Mouse (Mus musculus) ES-CJ7 (cell line): ENCODE data around the gene Cox6b2.
"Not testable (repeated sequence)": the region's sequence is repeated elsewhere in the genome, so short reads cannot be mapped to it uniquely, and the experiment has no call there.

ENCODE experiments used
- DNase-seq: peaks from one replicate; pipeline ENCODE4 v3.0.0; 2011; ENCODE audit warnings: low read depth, low spot score

Gene Cox6b2

DNA sequence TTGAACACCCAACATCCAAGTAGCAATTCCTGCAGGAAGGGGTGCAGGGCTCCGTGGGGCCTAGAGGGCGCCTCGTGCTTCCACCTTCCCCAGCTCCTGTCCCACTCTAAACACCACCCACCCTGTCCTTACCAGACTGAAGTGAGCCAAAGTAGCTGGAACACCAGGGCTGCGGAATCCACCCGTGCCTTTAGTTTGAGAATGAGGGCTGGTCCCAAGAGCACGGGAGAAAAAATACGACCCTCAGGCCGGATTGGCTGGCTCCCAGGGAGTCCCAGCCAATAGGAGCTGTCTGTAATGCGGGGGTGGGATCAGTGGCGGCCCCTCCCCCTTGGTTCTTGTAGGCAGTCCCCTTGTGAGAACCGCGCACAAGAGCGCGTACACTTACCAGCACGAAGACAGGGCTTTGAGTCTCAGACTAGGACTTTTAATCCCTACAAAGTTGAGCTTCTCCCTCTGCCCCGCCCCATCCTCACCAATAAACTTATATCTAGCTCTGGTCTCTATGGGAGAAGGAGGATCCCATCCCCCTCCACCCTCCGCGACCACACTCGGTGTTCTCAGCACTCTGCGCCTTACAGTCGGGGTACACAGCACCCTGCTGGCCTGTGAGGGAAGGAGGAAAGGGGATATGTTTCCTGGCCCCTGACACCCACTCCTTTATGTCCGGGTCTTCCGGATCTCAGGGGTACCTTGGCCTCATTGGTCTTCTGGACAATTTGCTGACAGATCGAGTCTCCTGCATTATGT is at the start of gene Cox6b2:
Gene Cox6b2, minus strand, starts transcription at position 274 of the 750 bp plus-strand sequence.
- DNase-seq = peak; percentile 97

DNA sequence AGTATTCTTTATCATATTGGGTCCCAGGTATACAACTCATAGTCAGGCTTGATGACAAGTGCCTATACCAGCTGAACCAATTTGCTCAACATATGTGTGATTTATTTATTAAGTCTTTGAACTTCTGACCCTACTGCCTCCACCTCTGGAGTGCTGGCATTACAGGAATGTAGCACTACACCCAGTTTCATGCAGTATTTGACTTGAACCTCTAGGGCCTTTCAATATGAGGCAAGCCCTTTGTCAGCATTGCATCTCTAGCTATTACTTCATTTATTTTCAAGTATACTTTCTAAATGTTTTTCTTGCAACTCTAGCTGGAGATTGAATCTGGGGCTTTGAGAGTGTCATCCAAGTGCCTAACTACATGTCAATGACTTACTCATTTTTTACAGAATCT is 49.4 kb upstream of the Cox6b2 start:
- no peak for DNase-seq

DNA sequence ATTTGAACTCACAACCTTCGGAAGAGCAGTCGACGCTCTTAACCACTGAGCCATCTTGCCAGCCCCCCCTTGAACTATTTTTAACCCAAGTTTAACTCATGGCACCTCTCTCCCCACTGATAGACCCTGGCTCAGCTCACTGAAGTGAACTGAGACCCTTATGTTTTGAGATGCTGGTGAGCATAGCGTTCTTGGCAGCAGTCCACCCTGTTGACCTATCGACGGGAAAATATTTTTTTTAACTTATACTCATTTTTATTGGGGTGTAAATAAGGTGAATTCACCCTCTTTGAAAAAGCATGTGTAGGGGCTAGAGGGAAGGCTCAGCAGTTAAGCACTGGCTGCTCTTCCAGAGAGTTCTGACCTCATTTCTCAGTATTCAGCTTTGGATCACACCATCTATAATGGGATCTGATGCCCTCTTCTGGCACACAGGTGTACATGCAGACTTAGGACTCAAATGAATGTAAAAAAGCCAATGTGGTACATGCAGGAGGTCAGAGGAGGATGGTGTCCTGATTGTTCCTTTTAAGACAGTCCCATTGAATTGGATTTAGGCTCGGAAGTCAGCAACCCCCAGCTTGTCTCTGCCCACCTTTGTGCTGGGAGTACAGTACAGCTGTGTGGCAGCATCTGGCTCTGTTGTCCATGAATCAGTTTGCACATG is 43.0 kb upstream of the Cox6b2 start:
- peak; percentile 82 for DNase-seq

DNA sequence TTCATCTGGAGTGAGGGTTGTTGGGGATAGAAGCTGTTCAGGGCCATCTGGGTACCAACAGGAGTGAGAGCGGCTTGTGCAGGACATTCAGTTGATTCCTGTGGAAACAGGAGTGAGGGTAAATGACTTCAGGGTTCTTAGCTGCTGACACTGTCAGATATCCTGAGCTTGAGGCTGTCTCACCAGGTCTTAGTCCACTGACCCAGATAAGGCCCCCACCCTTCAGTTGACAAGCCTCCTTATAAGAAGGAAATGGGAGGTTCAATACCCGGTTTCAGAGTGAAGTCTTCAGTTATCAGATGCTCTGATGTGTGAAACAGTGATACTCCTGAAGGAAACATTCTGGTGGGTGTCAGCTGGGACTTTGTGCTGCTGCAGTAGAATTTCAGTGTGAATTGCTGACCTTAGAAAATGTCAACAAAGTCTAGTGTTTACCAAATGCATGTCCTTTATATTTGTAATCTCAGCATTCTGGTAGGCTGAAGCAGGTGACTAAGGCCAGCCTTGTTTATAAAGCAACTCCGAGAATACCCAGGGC is 41.8 kb upstream of the Cox6b2 start:
- DNase-seq = no peak

DNA sequence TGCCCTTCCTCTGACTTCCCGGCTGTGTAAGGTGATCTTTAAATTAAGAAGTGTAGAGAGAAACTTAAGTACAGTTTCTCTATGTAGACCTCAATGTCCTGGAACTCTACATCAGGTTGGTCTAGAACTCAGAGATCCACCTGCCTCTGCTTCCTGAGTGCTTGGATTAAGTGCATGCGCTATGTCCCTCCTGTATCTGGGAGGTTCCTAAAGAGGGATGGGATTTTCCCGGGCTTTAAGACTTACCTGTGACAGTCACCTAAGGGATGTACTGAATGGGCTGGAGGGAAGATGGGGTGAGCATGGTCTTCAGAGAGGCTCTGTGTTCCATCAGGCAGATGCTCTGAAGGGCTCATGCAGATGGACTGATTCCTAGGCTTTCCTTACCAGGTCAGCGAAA is 40.8 kb upstream of the Cox6b2 start:
- DNase-seq = no peak

DNA sequence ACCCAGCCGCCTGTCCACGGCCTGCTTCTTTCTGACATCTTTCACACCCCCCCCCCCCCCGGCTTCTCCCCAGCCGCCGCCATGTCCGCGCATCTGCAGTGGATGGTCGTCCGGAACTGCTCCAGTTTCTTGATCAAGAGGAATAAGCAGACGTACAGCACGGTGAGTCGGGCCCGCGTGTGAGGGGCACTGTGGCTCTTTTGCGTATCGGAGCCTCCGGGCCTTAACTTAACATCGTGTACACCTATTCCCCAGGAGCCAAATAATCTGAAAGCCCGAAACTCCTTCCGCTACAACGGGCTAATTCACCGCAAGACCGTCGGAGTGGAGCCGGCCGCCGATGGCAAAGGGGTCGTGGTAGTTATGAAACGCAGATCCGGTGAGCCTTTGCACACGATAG is 40.4 kb upstream of the Cox6b2 start:
- DNase-seq = not testable (repeated sequence)

DNA sequence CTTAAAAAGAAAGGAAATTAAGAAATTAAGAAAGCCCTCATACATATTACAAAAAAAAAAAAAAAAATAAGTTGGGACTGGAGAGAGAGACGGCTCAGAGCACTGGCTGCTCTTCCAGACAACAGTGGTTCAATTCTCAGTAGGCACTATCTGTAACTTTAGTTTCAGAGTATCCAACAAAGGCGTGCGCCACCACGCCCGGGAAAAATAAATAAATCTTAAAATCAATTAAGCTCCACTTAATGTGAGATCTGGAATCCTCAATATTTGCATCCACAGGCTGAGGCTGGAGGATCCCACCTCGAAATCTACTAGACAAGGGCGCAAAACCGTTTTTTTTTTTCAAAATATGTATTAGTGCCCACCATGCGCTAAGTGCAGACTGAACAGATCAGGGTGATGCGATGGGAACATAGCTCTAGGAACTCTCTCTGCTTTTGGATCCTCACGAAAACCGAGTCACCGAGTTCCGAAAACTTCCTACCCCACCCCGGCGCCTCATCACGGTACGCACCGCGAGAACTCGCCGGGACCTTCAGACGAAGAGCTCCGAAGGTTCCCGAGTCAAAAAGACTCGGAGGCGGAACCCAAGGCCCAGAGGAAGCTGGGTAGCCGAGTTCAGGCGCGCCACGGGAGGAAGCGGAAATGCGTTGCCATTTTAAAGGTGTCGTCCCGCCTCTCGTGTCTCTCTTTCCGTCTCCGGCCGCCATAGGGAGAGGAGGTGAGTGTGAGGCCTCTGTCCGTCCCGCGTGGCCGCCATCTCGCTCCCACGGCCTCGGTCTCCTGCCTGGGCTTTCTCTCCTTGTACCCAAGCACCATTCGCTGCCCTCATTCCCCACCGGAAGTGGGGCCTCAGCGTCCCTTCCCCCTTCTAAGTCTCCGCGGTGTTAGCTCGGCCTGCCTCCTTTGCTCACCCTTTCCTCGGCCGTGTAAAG is 39.7 kb upstream of the Cox6b2 start, which contains the start of gene Rpl28:
Gene Rpl28, plus strand, starts transcription at position 597 of the 935 bp plus-strand sequence.
- peak; percentile 95 for DNase-seq

DNA sequence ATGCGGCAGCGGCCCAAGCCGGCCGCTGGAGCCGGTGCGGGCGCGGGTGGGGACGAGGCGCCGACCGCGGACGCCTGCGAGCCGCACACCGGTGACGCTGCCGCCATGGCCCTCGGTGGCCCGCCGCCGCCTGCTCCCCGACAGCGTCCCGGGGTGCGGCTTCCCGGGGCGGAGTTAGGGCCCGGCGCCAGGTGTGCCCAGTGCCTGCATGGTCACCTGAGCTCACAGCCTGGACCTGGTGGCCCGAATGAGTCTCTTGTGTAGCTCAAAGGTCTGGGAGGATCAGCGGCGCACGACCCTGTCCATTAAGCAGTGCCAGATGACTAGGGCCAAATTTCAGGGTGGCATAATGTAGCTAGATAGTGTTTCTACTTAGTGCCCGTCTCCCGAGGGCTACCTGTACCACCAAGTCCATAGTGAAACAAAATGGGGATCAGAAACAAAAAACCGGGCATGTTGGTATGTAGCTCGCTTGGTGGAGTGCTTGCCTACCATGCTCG is 36.6 kb upstream of the Cox6b2 start, which contains the start of gene Tmem238:
Gene Tmem238, minus strand, starts transcription at position 221 of the 500 bp plus-strand sequence.
- no peak for DNase-seq

DNA sequence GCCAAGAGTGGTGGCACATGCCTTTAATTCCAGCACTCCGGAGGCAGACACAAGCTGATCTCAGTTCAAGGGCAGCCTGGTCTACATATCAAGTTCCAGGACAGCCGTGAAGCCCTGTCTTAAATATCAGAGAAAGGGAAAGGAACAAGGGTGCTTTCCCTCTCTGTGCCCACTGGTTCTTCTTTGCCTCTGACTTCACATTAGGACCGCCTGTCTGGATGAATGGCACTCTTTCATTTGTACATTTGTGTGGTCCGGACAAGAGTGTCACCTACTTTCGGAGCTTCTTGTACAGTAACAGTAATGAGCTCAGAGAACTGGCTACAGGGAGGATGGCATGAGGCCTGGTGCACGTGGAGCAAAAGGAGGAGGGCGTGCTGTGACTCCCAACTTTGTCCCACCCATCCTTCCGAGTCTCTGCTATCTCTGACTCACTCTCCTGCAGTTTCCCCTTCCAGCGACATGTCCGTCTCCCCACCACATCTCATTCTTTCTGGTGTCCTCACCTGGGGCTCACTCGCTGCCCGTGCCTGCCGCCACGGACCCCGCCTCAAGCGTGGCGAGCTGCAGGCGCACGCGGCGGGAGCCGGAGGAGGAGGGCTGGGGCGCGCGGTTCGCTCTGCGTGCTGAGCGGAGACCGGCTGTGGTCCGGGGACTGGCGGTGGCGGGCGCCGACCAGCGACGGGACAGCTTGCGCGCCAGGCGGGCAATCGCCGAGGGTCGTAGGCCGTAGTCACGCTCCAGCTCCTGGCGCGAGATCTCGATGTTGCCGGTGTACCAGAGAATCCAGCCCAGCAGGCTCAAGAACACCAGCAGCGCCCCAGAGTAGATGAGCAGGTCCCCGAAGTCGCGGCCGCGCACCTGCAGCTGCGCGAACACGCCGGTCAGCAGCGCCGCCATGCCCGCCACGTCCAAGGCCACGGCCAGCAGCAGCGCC is 35.9 kb upstream of the Cox6b2 start:
- DNase-seq = peak; percentile 68

DNA sequence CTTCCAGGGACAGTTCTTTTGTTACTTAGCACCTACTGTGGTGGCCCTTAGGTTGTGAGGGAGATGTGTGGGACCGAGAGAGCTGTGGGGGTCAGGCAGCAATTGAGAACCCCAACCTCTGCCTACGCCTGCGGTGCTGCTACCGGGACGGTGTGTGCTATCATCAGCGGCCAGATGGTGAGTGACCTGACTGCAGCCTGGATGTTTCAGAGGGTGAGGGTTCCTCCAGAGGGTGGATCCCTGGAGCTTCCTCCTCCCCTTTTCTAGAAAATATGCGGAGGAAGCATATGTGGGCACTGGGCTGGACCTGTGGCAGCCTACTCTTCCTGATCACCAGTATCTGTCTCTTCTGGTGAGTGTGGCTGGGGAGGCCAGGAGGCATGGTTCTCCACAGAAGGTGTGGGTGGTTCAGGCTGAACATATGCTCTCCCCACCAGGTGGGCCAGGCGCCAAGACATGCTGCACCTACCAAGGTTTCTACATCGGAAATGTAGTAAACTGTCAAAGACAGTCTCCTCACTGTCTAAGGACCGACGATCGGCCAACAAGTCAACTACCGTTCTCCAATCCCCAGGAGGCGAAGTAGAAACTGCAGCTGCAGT is 30.9 kb upstream of the Cox6b2 start:
- DNase-seq = no peak

DNA sequence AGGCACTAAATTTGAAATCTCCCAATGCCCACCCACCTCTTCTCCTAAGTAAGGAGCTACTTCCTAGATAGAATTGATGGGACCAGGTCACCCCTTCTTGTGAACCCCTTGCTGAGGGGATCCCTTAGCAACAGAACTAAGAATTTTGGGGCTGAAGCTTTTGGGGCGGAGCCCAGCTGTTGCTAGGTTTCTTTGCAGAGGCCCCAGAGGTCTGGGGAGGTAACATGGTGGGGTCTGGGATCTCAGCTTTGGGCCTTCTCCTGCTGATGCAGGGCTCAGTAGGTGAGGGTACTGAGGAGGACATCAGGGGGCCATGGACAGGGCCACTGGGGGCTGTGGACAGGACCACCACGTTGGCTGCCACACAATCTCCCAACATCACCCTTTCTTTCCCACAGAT is 29.9 kb upstream of the Cox6b2 start, which contains the start of the genes Il11 and Tmem190:
Gene Il11, minus strand, starts transcription at position 101 of the 400 bp plus-strand sequence.
Gene Tmem190, plus strand, starts transcription at position 179 of the 400 bp plus-strand sequence.
- DNase-seq = no peak

DNA sequence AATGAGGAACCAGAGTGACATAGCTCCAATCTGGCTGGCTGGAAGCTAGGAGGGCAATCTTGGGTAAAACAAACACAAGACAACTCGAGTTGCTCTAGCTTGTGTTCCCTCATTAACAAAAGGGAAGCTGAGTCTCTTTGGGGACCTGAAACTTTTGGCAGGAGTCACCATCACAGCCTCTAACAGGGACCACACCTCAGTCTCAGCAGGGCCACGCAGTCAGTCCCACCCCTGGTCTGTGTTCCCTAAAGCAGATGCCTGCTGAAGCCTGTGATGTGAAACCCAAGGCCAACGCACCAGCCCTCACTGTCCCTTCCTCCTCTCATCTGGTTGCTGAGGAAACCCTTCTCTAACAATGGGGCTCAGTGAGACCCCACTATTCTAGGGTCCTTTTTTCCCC is 29.2 kb upstream of the Cox6b2 start:
- no peak for DNase-seq

DNA sequence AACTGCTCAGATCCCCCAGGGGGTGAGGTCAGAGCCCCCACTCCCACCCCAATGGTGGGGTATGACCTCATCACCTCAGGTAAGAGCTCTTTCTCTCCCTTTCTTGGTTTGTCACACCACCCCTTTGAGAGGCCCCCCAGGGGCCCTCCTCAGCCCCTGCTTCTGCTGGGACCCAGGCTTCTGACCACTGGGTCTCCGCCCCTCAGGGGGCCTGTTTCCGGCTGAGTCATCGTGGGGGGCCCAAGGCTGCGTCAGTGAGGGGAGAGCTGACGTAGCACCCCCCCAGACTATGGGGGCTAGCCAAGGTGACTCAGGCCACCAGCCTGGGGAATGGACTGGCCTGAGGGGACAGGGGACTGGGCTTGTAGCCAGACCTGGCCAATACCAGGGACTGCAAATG is 27.0 kb upstream of the Cox6b2 start:
- DNase-seq = no peak

DNA sequence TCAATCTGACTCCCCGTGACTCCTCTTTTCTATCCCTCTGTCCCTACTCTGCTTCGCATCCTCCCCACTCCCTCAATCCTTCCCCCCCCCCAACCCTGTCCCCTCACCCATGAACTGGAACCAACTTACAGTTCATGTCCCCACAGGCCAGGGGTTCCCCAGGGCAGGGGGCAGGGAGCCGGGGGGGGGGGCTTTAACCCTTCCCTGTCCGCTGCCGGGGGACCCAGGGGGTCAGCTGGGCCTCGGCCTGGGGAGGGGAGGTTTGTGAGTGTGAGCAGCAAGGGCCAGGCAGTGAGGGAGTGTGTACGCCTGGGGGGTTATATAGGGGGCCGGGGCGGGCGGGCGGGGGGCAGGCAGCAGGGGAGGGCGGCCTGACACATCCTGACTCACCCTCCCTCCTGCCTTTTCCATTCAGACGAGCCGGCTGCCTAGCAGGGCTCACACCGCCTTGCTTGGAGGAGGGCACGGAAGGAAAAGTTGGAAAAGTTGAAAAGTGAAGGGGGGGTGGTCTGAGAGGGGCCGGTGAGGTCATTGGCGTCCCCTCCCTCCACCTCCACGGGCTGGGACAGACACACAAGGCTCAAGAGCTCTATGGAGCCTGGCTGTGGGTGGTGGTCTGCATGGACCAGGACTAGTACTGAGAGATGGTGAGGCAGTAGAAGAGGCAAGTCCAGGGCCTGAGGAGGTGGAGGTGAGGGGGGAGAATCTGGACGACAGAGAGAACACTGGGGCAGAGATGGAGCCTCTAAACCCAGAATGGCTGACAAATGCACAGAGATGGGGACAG is 25.1 kb upstream of the Cox6b2 start:
- DNase-seq = no peak

DNA sequence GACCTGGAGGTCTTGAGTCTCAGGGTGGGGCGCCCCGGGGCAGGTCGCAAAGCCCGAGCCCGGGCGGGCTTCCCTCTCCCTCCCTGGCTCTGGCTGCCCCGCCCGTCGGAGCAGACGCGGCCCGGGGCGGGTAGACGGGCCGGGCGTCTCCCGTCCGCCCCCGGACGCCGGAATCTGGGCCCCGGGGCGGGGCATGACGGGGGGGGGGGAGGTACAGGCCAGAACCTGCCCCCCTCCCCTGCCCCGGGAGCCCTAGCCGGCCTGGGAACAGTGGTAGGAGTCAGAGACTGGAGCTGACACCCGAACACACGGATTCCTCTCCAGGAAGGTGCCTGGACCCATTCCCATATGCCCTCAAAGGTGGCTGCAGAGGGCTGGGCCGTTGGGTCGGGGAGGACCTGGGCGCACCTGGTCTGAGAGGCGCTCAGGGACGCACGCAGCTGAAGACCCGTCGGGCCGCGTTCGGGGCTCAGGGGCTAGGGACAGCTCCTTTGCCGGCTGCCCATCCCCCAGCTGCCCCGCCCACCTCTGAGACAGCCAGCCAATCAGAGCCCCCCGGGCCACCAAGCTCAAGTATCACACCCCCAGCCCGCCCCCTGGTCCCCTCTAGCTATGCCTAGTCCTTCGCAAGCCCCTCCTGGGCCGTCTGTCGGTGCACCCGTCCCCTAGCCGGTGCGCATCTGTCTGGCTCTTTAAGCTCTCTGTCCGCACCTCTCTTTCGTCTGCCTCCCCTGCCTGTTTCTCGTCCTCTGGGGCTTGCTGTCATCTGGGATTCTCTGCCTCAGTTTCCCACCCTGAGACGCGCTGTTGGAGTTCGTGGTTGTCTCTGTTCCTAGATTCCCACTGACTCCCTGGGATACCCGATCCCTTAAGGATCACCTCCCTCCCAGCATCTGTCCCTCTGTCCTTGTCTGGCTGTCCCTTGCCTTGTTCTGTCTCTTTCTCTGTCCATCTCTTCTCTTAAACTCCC is 24.3 kb upstream of the Cox6b2 start:
- peak; percentile 82 for DNase-seq

DNA sequence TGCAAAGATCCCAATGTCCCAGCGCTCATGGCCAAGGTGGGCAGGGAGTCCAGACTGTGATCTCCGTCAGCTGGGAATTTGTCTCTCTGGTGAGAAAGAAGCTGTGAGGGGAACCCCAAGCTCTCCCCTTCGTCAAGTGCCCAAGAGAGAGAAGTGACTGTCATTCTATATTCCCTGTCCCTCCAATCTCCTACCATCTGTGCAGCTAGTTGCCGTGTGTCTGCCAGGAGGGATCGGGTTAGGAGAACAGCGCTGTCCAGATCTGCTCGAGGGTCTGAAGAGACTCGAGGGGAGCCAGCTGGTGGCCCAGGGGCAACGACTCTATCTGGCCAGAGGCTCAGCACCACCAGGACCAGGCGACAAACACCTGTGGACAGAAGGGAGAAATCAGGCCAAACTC is 23.2 kb upstream of the Cox6b2 start:
- no peak for DNase-seq

DNA sequence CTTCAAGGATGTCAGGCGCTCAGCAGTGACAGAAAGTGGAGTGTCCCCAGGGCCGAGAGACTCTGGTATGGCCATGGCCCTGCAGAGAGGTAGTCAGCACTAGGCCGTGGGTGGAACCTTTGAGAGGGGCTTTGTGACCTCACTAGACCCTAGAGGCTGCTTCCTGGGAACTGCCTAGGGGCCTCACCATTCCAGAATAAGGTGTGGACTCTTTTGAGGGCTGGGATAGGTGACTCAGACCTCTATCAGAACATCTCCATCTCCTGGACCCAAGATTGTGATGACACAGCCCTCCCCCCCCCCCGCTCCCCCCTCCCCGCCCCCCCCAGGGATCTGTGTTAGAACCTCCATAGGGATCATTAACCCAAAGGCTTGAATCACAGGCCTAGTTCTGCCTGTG is 18.3 kb upstream of the Cox6b2 start, which contains the start of gene Fam71e2:
Gene Fam71e2, minus strand, starts transcription at position 101 of the 400 bp plus-strand sequence.
- no peak for DNase-seq
